Mouse (Mus musculus) C2C12 (cell line): ENCODE measurements around the gene Mapk8ip1. TPM values are rescaled to one million over a fixed set of nuclear protein-coding genes. Genes with fewer than 3 reads are reported as not detected.

Experiments
- H3K27me3 ChIP-seq: one replicate; pipeline ENCODE4 v1.6.1; 2011; ENCODE audit not compliant: control insufficient read depth, insufficient read depth, insufficient read length
- H3K36me3 ChIP-seq: one replicate; pipeline ENCODE4 v1.6.1; 2011; ENCODE audit not compliant: control insufficient read depth, insufficient read depth
- H3K4me3 ChIP-seq: one replicate; pipeline ENCODE4 v1.5.1; 2011; ENCODE audit warnings: mild to moderate bottlenecking, control low read depth; ENCODE audit not compliant: poor library complexity, insufficient read depth, severe bottlenecking
- H3K79me2 ChIP-seq: one replicate; pipeline ENCODE4 v1.6.1; 2011; ENCODE audit not compliant: control insufficient read depth, insufficient read depth
- H3K79me3 ChIP-seq: one replicate; pipeline ENCODE4 v1.6.1; 2011; ENCODE audit warnings: low read depth, control low read depth
- H3ac ChIP-seq: one replicate; pipeline ENCODE3; 2011; ENCODE audit warnings: low read depth; ENCODE audit not compliant: control insufficient read depth, insufficient read length
- CEBPB ChIP-seq: IDR thresholded peaks from one replicate; pipeline ENCODE4 v1.6.1; 2011; ENCODE audit warnings: low read depth, mild to moderate bottlenecking, control low read depth, moderate library complexity
- CTCF ChIP-seq: IDR thresholded peaks from one replicate; pipeline ENCODE4 v1.5.1; 2011; ENCODE audit not compliant: control insufficient read depth, insufficient read depth, insufficient read length
- FOSL1 ChIP-seq: IDR thresholded peaks from one replicate; pipeline ENCODE4 v1.8.0; 2011; ENCODE audit warnings: mild to moderate bottlenecking, low read length; ENCODE audit not compliant: poor library complexity, insufficient read depth, severe bottlenecking
- MAX ChIP-seq: IDR thresholded peaks from one replicate; pipeline ENCODE4 v1.6.1; 2011; ENCODE audit warnings: mild to moderate bottlenecking, control low read depth
- MYOD1 ChIP-seq: IDR thresholded peaks from one replicate; pipeline ENCODE4 v1.6.1; 2011; ENCODE audit warnings: low read depth; ENCODE audit not compliant: control insufficient read depth, insufficient read length
- MYOG ChIP-seq: IDR thresholded peaks from one replicate; pipeline ENCODE4 v1.6.1; 2011; ENCODE audit not compliant: control insufficient read depth, insufficient read length; ENCODE audit errors: extremely low read depth
- USF1 ChIP-seq: IDR thresholded peaks from one replicate; pipeline ENCODE4 v1.6.1; 2011; ENCODE audit warnings: low read depth, mild to moderate bottlenecking, control low read depth, moderate library complexity
- polyA plus RNA-seq: library from polyadenylated mRNA; unstranded; fragments of >200 nt; fragmentation: generic; extraction: Trizol; gene quantifications from one replicate; pipeline ENCODE4 v1.2.1, GENCODE M21; 2012; ENCODE audit warnings: missing spikeins

Mapk8ip1 gene
- polyA plus RNA-seq, 1 experiment: 18.8 TPM

- Histone ChIP-seq H3K4me3 (no peak overlapping the region), H3K27me3 (no peaks in the 10 kb centered on the region), H3K79me2 (no peaks in the 10 kb centered on the region), H3ac (no peak overlapping the region), H3K36me3 (peaks cover 20% of the 10 kb centered on the region), H3K79me3 (no peaks in the 10 kb centered on the region)
- TF ChIP-seq MYOD1: no peak
- no peak for TF ChIP-seq USF1
- TF ChIP-seq FOSL1: no peak
- TF ChIP-seq CTCF: no peak
- TF ChIP-seq MAX: no peak
- TF ChIP-seq MYOG: no peak
- TF ChIP-seq CEBPB: no peak
Measured at GRCm38 (mm10) chr2:92423702-92424461, 22.8 kb upstream of the Mapk8ip1 start.

GRCm38 (mm10) chr2:92423156-92423555, 22.1 kb upstream of the Mapk8ip1 start:
- H3K36me3 ChIP-seq: peaks cover 20% of the 10 kb centered on the region
- H3K79me3 ChIP-seq: no peaks in the 10 kb centered on the region
- TF ChIP-seq USF1 (no peak), FOSL1 (no peak), CEBPB (no peak), CTCF (no peak), MYOD1 (no peak), MYOG (no peak), MAX (no peak)

GRCm38 (mm10) chr2:92422388-92423135, 21.5 kb upstream of the Mapk8ip1 start:
- H3ac ChIP-seq: no peak overlapping the region
- H3K4me3 ChIP-seq: no peak overlapping the region
- H3K36me3 ChIP-seq: peaks cover 20% of the 10 kb centered on the region
- H3K27me3 ChIP-seq: no peaks in the 10 kb centered on the region
- no peaks in the 10 kb centered on the region for H3K79me3 ChIP-seq
- TF ChIP-seq CEBPB (no peak), MAX (no peak), CTCF (no peak), MYOG (no peak), MYOD1 (no peak), FOSL1 (no peak), USF1 (no peak)
- H3K79me2 ChIP-seq: no peaks in the 10 kb centered on the region

More at GRCm38 (mm10) chr2:92423156-92423555, 22.1 kb upstream of the Mapk8ip1 start:
- no peaks in the 10 kb centered on the region for H3K79me2 ChIP-seq
- H3K4me3 ChIP-seq: no peak overlapping the region
- H3K27me3 ChIP-seq: no peaks in the 10 kb centered on the region
- no peak overlapping the region for H3ac ChIP-seq

DNA sequence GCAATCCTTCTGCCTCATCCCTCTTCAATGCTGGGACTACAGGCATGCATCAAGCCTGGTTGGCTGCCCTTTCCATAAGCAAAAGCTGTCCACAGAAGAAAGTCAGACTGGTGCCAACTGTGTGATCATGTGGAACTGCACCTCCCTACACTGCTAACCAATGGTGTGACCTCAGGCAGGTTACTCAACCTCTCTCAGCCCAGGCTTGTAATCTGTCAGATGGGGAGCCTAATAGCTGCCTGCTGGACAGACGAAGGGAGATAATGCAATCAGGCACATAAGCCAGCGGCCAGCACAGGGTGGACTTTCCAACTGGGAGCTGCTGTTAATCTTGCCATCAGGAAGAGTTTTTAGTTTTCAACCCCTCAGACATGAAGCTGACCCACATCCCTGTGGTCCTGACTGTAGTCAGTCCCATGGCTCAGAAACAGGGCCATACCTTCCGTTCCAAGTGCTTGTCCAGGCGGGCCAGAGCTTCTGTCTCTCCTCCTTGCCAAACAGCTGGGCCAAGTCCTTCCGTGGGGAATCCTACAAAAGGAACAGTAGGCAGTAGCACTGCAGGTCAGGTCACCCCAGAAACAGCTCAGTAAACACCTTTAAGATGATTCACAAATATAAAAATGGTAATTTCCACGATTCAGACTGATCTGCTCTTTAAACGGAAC, 20.8 kb upstream of the Mapk8ip1 start:
- TF ChIP-seq FOSL1 (no peak), MYOG (no peak), USF1 (no peak), MAX (no peak), CEBPB (no peak), MYOD1 (no peak), CTCF (no peak)
- H3K27me3 ChIP-seq: no peaks in the 10 kb centered on the region
- H3K4me3 ChIP-seq: no peak overlapping the region
- no peaks in the 10 kb centered on the region for H3K79me2 ChIP-seq
- H3K79me3 ChIP-seq: no peaks in the 10 kb centered on the region
- H3K36me3 ChIP-seq: peaks cover 20% of the 10 kb centered on the region
- H3ac ChIP-seq: no peak overlapping the region

- no peak overlapping the region for H3K4me3 ChIP-seq
- no peak overlapping the region for H3ac ChIP-seq
- no peaks in the 10 kb centered on the region for H3K79me3 ChIP-seq
- no peak for TF ChIP-seq CEBPB
- TF ChIP-seq FOSL1: no peak
- TF ChIP-seq MYOD1: no peak
- no peak for TF ChIP-seq CTCF
- no peak for TF ChIP-seq USF1
- TF ChIP-seq MAX: no peak
- TF ChIP-seq MYOG: no peak
- no peaks in the 10 kb centered on the region for H3K27me3 ChIP-seq
- no peaks in the 10 kb centered on the region for H3K79me2 ChIP-seq
- peaks cover 31% of the 10 kb centered on the region for H3K36me3 ChIP-seq
Measured at GRCm38 (mm10) chr2:92411705-92412104, 10.6 kb upstream of the Mapk8ip1 start.
